Mouse (Mus musculus) erythroblast, embryonic 14.5 days (primary cell): ENCODE results near the gene Bcas3.

Source experiments
- GATA1 ChIP-seq: IDR thresholded peaks from 2 replicates; pipeline ENCODE4 v1.6.1; 2012; ENCODE audit warnings: low read length, inconsistent platforms, mixed read lengths
- TAL1 ChIP-seq: IDR thresholded peaks from 3 replicates; pipeline ENCODE4 v1.6.1; 2012; ENCODE audit warnings: low read length, inconsistent platforms, mixed read lengths

GRCm38 (mm10) chr11:85832231-85832924 is 479.4 kb downstream of the Bcas3 start, which contains the start of gene Tbx2:
- TF ChIP-seq TAL1 = no peak
- no peak for TF ChIP-seq GATA1
